Mouse (Mus musculus) kidney, postnatal 4 days (tissue): Measurements from ENCODE around the gene Lilra6.
"Not testable (repeated sequence)": the region's sequence is repeated elsewhere in the genome, so short reads cannot be mapped to it uniquely, and the experiment has no call there.

Source experiments
- DNase-seq, 2 experiments: peaks; one replicate each; pipeline ENCODE4 v3.0.0; 2021; ENCODE audit warnings: mixed read lengths in 2 of 2

The Lilra6 gene

GRCm38 (mm10) chr7:3915387-3915786 lies at the start of gene Lilra6:
Gene Lilra6 (minus strand): TSS chr7:3915503.
- not testable (repeated sequence) for DNase-seq

- no peak for DNase-seq
Observed at GRCm38 (mm10) chr7:3962017-3962416, 46.7 kb upstream of the Lilra6 start.

GRCm38 (mm10) chr7:3957387-3957786 lies 42.1 kb upstream of the Lilra6 start:
- no peak for DNase-seq

- DNase-seq, result no peak
Observed at GRCm38 (mm10) chr7:3949159-3949558, 33.9 kb upstream of the Lilra6 start.

GRCm38 (mm10) chr7:3948223-3948622 lies 32.9 kb upstream of the Lilra6 start:
- no peak for DNase-seq

GRCm38 (mm10) chr7:3946117-3946516 lies 30.8 kb upstream of the Lilra6 start:
- DNase-seq, result no peak

GRCm38 (mm10) chr7:3940915-3941314 lies 25.6 kb upstream of the Lilra6 start:
- no peak for DNase-seq

- no peak for DNase-seq
Observed at GRCm38 (mm10) chr7:3939866-3940525, 24.7 kb upstream of the Lilra6 start.

- not testable (repeated sequence) for DNase-seq
Observed at GRCm38 (mm10) chr7:3935473-3935872, 20.2 kb upstream of the Lilra6 start.

- DNase-seq, result no peak
Observed at GRCm38 (mm10) chr7:3903704-3904103, 11.6 kb downstream of the Lilra6 start.

- DNase-seq, result not testable (repeated sequence)
Observed at GRCm38 (mm10) chr7:3898036-3898590, 17.2 kb downstream of the Lilra6 start, which contains the start of gene Gm14548. Gene Gm14548 (minus strand): TSS chr7:3898120.

- DNase-seq, result not testable (repeated sequence)
Observed at GRCm38 (mm10) chr7:3875032-3875431, 40.3 kb downstream of the Lilra6 start.
